Mouse (Mus musculus) granulocyte monocyte progenitor cell, adult 5-6 weeks (primary cell): ENCODE measurements around the gene Scyl3. TPM values are rescaled to one million over a fixed set of nuclear protein-coding genes. Genes with fewer than 3 reads are reported as not detected.

Experiments used
- ATAC-seq: replicated peaks from 2 replicates; pipeline ENCODE4 v1.8.0; 2016; ENCODE audit warnings: mild to moderate bottlenecking, moderate TSS enrichment, inconsistent platforms; ENCODE audit not compliant: poor library complexity, severe bottlenecking
- total RNA-seq, 2 experiments: library from RNA; stranded (forward) in 1 of 2; stranded (reverse) in 1 of 2; fragments of 200-712, 200-1000 nt in 1 of 2; fragments of >200 nt in 1 of 2; fragmentation: Nextera tagmentation in 1 of 2; gene quantifications; 2 replicates each; pipeline ENCODE4 v1.2.3; 2014 to 2017

The Scyl3 gene
- total RNA-seq (2014; fragmentation: Nextera tagmentation) (30.0 and 38.8 TPM in 2 replicates), total RNA-seq (2017) (13.9 and 18.9 TPM in 2 replicates)

GRCm38 (mm10) chr1:163928846-163929245 lies at the start of gene Scyl3:
Scyl3 (plus strand) TSS chr1:163929100.
- no peak for ATAC-seq

GRCm38 (mm10) chr1:163889629-163890028 lies 39.3 kb upstream of the Scyl3 start:
- ATAC-seq: no peak

GRCm38 (mm10) chr1:163893294-163893693 lies 35.6 kb upstream of the Scyl3 start:
- ATAC-seq: no peak

GRCm38 (mm10) chr1:163893774-163894527 lies 34.9 kb upstream of the Scyl3 start:
- no peak for ATAC-seq

- ATAC-seq: no peak
Measured at GRCm38 (mm10) chr1:163898291-163898764, 30.6 kb upstream of the Scyl3 start.

- ATAC-seq: peak; percentile 83
Measured at GRCm38 (mm10) chr1:163899575-163899974, 29.3 kb upstream of the Scyl3 start.

- ATAC-seq: peak; percentile 76
Measured at GRCm38 (mm10) chr1:163900168-163900567, 28.7 kb upstream of the Scyl3 start.

GRCm38 (mm10) chr1:163903411-163903810 lies 25.5 kb upstream of the Scyl3 start:
- ATAC-seq: no peak

GRCm38 (mm10) chr1:163907007-163907811 lies 21.7 kb upstream of the Scyl3 start:
- ATAC-seq: no peak

- no peak for ATAC-seq
Measured at GRCm38 (mm10) chr1:163908389-163908788, 20.5 kb upstream of the Scyl3 start.

GRCm38 (mm10) chr1:163910343-163910742 lies 18.6 kb upstream of the Scyl3 start:
- ATAC-seq: peak; percentile 97

GRCm38 (mm10) chr1:163910785-163911184 lies 18.1 kb upstream of the Scyl3 start:
- 0 out of 2 replicates have a peak, but pooled peaks have one; percentile 33 for ATAC-seq

- no peak for ATAC-seq
Measured at GRCm38 (mm10) chr1:163911981-163912380, 16.9 kb upstream of the Scyl3 start.

GRCm38 (mm10) chr1:163917349-163918160 lies 11.3 kb upstream of the Scyl3 start:
- no peak for ATAC-seq

GRCm38 (mm10) chr1:163924093-163924492 lies 4.8 kb upstream of the Scyl3 start:
- no peak for ATAC-seq

GRCm38 (mm10) chr1:163929636-163930457 lies 947 bp downstream of the Scyl3 start:
- ATAC-seq: peak; percentile 80

GRCm38 (mm10) chr1:163930458-163930794 lies 1.5 kb downstream of the Scyl3 start:
- peak; percentile 28 for ATAC-seq

GRCm38 (mm10) chr1:163931801-163932200 lies 2.9 kb downstream of the Scyl3 start:
- ATAC-seq: no peak

GRCm38 (mm10) chr1:163934591-163934990 lies 5.7 kb downstream of the Scyl3 start:
- no peak for ATAC-seq

- ATAC-seq: no peak
Measured at GRCm38 (mm10) chr1:163942056-163942455, 13.2 kb downstream of the Scyl3 start.
